Mouse (Mus musculus) hindbrain, embryonic 15.5 days (tissue): ENCODE data around the gene G0s2. TPM values are rescaled to one million over a fixed set of nuclear protein-coding genes. Genes with fewer than 3 reads are reported as not detected.

Source experiments
- ATAC-seq: fragments of 200-750 bp; cut with Nextera tagmentation; 2 replicates; pipeline ENCODE4 v1.8.0; 2017; ENCODE audit warnings: low read depth, moderate number of reproducible peaks, moderate TSS enrichment; ENCODE audit not compliant: low FRiP score
- H3K27ac ChIP-seq: fragments of 300-500 bp; sonication (generic); replicated peaks from 2 replicates; pipeline ENCODE4 v1.5.1; 2015; ENCODE audit warnings: mild to moderate bottlenecking, inconsistent platforms
- H3K27me3 ChIP-seq: fragments of 300-500 bp; sonication (generic); 2 replicates; pipeline ENCODE4 v1.6.1; 2015; ENCODE audit warnings: control low read depth, inconsistent platforms
- H3K36me3 ChIP-seq: fragments of 300-500 bp; sonication (generic); 2 replicates; pipeline ENCODE4 v1.6.1; 2015; ENCODE audit warnings: control low read depth, inconsistent platforms
- H3K4me1 ChIP-seq: fragments of 300-500 bp; sonication (generic); replicated peaks from 2 replicates; pipeline ENCODE4 v1.6.1; 2015; ENCODE audit warnings: control low read depth, inconsistent platforms
- H3K4me2 ChIP-seq: fragments of 300-500 bp; sonication (generic); 2 replicates; pipeline ENCODE4 v1.6.1; 2015; ENCODE audit warnings: moderate library complexity, mild to moderate bottlenecking, inconsistent platforms
- H3K4me3 ChIP-seq: fragments of 300-500 bp; sonication (generic); 2 replicates; pipeline ENCODE4 v1.5.1; 2015; ENCODE audit warnings: mild to moderate bottlenecking, inconsistent platforms
- H3K9ac ChIP-seq: fragments of 300-500 bp; sonication (generic); 2 replicates; pipeline ENCODE4 v1.6.1; 2015; ENCODE audit warnings: inconsistent platforms
- H3K9me3 ChIP-seq: fragments of 300-500 bp; sonication (generic); 2 replicates; pipeline ENCODE4 v1.6.1; 2016; ENCODE audit warnings: control low read depth, inconsistent platforms
- WGBS: fragments of 180-500 bp; shearing (Covaris S2); methylation state at CpG from one replicate; pipeline ENCODE4 v1.1.7; 2015; 5-methylcytosine and 5-hydroxymethylcytosine counted together
- polyA plus RNA-seq: library from polyadenylated mRNA; unstranded; fragments of >200 nt; fragmentation: Nextera tagmentation; extraction: Ambion mirVana; gene quantifications from 2 replicates; pipeline ENCODE4 v1.2.1, GENCODE M21; 2015

Gene G0s2
- polyA plus RNA-seq, 1 experiment from 2014 or later = 8.2 TPM

DNA sequence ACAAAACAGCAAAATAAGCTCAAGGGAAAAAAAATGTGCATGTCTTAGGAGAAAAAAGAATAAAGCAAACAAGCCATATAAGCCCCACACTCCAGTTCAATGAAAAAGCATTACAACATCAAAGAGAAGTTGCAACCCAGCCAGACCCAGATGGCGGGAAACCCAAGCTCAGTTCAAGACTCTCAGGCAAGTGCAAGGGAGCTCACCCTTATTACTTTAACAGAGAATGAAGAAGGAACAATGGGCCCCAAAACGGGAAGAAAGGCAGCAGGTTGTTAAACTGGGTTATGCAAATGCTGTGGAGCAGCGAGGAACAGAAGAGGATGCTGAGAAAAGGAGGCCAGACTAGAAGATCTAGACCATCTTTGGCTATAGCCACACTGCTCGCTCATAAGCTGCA lies 30.2 kb downstream of the G0s2 start:
- H3K9me3 ChIP-seq = no peaks in the 10 kb centered on the region
- 53% methylated on average over 4 of the region's 4 CpGs for WGBS
- no peak overlapping the region for H3K9ac ChIP-seq
- H3K4me1 ChIP-seq = no peaks in the 10 kb centered on the region
- no peak overlapping the region for H3K4me3 ChIP-seq
- ATAC-seq = no peak
- H3K27me3 ChIP-seq = no peaks in the 10 kb centered on the region
- no peak overlapping the region for H3K27ac ChIP-seq
- no peak overlapping the region for H3K4me2 ChIP-seq
- H3K36me3 ChIP-seq = no peaks in the 10 kb centered on the region

DNA sequence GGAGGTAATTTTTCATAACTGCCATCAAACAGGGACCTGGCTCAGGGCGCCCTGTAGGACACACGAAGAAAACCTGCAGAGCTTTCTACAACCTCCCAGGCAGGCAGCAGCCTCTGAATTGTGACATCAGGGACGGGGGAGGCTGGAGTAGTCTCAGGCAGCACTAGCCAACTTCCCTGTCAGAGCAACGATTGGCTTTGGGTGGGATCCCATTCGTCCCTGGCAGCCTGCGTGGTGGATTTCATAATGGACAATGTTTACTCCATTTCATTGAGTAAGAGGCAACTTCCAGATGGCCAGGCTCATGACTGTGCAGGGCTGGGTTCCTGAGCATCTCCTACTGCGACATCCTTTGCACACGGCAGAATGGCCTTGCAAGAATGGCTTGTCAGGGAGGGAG lies 30.8 kb downstream of the G0s2 start:
- Histone ChIP-seq H3K4me2 (no peak overlapping the region), H3K36me3 (no peaks in the 10 kb centered on the region), H3K4me3 (no peak overlapping the region), H3K9me3 (no peaks in the 10 kb centered on the region), H3K4me1 (no peaks in the 10 kb centered on the region), H3K27ac (no peak overlapping the region), H3K27me3 (no peaks in the 10 kb centered on the region), H3K9ac (no peak overlapping the region)
- ATAC-seq = no peak
- whole genome bisulfite sequencing = 75% methylated on average over 8 of the region's 8 CpGs

DNA sequence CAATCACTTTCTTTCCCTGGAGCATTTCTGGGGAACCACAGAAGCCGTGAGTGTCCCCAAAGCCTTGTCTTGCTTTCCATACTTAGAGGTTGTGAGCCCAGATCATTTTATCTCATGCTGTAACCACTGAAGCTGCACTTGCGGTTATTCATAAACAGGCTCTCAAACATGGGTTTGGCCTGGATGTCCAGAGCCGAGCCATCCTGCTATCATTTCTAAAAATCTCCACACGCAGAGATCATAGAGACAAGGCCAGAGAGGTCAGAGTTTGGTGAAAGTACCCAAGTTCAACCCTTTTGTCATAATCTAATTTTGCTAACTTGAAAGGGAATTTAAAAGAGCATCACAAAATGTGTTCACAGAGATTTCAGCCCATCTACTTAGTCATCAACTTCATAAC lies 31.6 kb downstream of the G0s2 start:
- no peaks in the 10 kb centered on the region for H3K9me3 ChIP-seq
- H3K4me2 ChIP-seq = no peak overlapping the region
- H3K27me3 ChIP-seq = no peaks in the 10 kb centered on the region
- 93% methylated on average over 4 of the region's 4 CpGs for WGBS
- no peak overlapping the region for H3K4me3 ChIP-seq
- no peak overlapping the region for H3K27ac ChIP-seq
- no peaks in the 10 kb centered on the region for H3K36me3 ChIP-seq
- no peaks in the 10 kb centered on the region for H3K4me1 ChIP-seq
- no peak overlapping the region for H3K9ac ChIP-seq
- ATAC-seq = no peak

DNA sequence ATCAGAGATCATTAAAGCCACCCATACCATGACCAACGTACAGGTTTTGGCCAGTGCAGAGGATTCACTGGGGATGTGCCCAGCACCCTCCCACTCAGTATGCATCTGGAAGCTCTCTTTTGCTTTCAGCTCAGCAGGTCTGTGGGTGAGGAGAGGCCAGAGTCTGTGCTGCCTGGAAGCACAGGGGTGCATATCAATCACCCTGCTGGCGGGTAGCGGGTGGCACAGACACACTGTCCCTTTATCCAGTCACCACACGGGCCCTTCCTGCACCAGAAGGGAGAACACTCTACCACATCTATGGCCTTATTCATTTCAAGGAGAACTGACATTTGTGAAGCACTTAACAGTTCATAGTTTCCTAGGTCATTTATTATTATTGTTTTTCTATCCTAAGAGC lies 34.6 kb downstream of the G0s2 start:
- no peak overlapping the region for H3K4me2 ChIP-seq
- WGBS = 34% methylated on average over 4 of the region's 4 CpGs
- ATAC-seq = no peak

GRCm38 (mm10) chr1:193234930-193235329 lies 38.1 kb downstream of the G0s2 start:
- Histone ChIP-seq H3K27me3 (no peaks in the 10 kb centered on the region), H3K4me3 (no peak overlapping the region), H3K36me3 (no peaks in the 10 kb centered on the region), H3K4me1 (no peaks in the 10 kb centered on the region), H3K9ac (no peak overlapping the region), H3K9me3 (no peaks in the 10 kb centered on the region), H3K4me2 (no peak overlapping the region), H3K27ac (no peak overlapping the region)
- no peak for ATAC-seq
- 92% methylated on average over 7 of the region's 7 CpGs for WGBS

More for the DNA sequence above, 34.6 kb downstream of the G0s2 start:
- Histone ChIP-seq H3K4me1 (no peaks in the 10 kb centered on the region), H3K9ac (no peak overlapping the region), H3K27me3 (no peaks in the 10 kb centered on the region), H3K4me3 (no peak overlapping the region), H3K36me3 (no peaks in the 10 kb centered on the region), H3K9me3 (no peaks in the 10 kb centered on the region), H3K27ac (no peak overlapping the region)

GRCm38 (mm10) chr1:193234130-193234645 lies 38.8 kb downstream of the G0s2 start:
- Histone ChIP-seq H3K9ac (no peak overlapping the region), H3K27me3 (no peaks in the 10 kb centered on the region), H3K27ac (no peak overlapping the region), H3K4me3 (no peak overlapping the region), H3K36me3 (no peaks in the 10 kb centered on the region), H3K4me2 (no peak overlapping the region), H3K4me1 (no peaks in the 10 kb centered on the region), H3K9me3 (no peaks in the 10 kb centered on the region)
- WGBS = 95% methylated on average over 2 of the region's 2 CpGs
- ATAC-seq = no peak

- H3K27ac ChIP-seq = no peak overlapping the region
- no peak overlapping the region for H3K4me2 ChIP-seq
- H3K36me3 ChIP-seq = no peaks in the 10 kb centered on the region
- no peak overlapping the region for H3K9ac ChIP-seq
- no peak overlapping the region for H3K4me3 ChIP-seq
- H3K9me3 ChIP-seq = no peaks in the 10 kb centered on the region
- ATAC-seq = no peak
- no peaks in the 10 kb centered on the region for H3K27me3 ChIP-seq
- no peaks in the 10 kb centered on the region for H3K4me1 ChIP-seq
- 90% methylated on average over 2 of the region's 2 CpGs for WGBS
Measured at GRCm38 (mm10) chr1:193232732-193233131, 40.3 kb downstream of the G0s2 start.

DNA sequence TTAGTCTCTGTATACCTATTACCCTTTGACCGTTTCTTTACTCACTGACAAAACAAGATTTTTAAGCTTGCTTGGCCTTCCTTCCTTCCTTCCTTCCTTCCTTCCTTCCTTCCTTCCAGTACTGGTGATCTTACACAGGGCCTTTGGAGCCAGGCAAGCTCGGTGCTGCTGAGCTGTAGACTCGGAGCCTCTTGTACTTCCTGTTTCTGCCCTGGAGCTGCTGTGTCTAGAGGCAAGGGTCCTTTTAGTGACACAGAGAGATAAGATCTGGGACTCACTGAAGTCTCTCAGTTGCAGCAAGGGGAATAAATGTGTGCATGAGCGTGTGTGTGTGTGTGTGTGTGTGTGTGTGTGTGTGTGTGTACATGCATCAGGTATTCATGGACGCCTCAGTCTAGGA lies 42.1 kb downstream of the G0s2 start:
- WGBS = 85% methylated on average over 5 of the region's 5 CpGs

GRCm38 (mm10) chr1:193230531-193230930 lies 42.5 kb downstream of the G0s2 start:
- Histone ChIP-seq H3K9me3 (no peaks in the 10 kb centered on the region), H3K36me3 (no peaks in the 10 kb centered on the region), H3K27me3 (no peaks in the 10 kb centered on the region), H3K27ac (no peak overlapping the region), H3K4me3 (no peak overlapping the region), H3K4me1 (no peaks in the 10 kb centered on the region), H3K9ac (no peak overlapping the region), H3K4me2 (no peak overlapping the region)
- 75% methylated on average over 3 of the region's 3 CpGs for WGBS
- ATAC-seq = no peak

More for the DNA sequence above, 42.1 kb downstream of the G0s2 start:
- Histone ChIP-seq H3K36me3 (no peaks in the 10 kb centered on the region), H3K27ac (no peak overlapping the region), H3K4me1 (no peaks in the 10 kb centered on the region), H3K9me3 (no peaks in the 10 kb centered on the region), H3K27me3 (no peaks in the 10 kb centered on the region), H3K9ac (no peak overlapping the region), H3K4me2 (no peak overlapping the region), H3K4me3 (no peak overlapping the region)
- no peak for ATAC-seq

GRCm38 (mm10) chr1:193229570-193229969 lies 43.4 kb downstream of the G0s2 start:
- no peak for ATAC-seq

GRCm38 (mm10) chr1:193227537-193227936 lies 45.5 kb downstream of the G0s2 start:
- Histone ChIP-seq H3K4me2 (no peak overlapping the region), H3K4me3 (no peak overlapping the region), H3K36me3 (no peaks in the 10 kb centered on the region), H3K4me1 (no peaks in the 10 kb centered on the region), H3K27me3 (no peaks in the 10 kb centered on the region), H3K9ac (no peak overlapping the region), H3K9me3 (no peaks in the 10 kb centered on the region), H3K27ac (no peak overlapping the region)
- WGBS = 84% methylated on average over 4 of the region's 4 CpGs
- no peak for ATAC-seq

More at GRCm38 (mm10) chr1:193229570-193229969, 43.4 kb downstream of the G0s2 start:
- 94% methylated on average over 5 of the region's 5 CpGs for WGBS
- Histone ChIP-seq H3K27me3 (no peaks in the 10 kb centered on the region), H3K36me3 (no peaks in the 10 kb centered on the region), H3K4me2 (no peak overlapping the region), H3K4me1 (no peaks in the 10 kb centered on the region), H3K9me3 (no peaks in the 10 kb centered on the region), H3K9ac (no peak overlapping the region), H3K4me3 (no peak overlapping the region), H3K27ac (no peak overlapping the region)

DNA sequence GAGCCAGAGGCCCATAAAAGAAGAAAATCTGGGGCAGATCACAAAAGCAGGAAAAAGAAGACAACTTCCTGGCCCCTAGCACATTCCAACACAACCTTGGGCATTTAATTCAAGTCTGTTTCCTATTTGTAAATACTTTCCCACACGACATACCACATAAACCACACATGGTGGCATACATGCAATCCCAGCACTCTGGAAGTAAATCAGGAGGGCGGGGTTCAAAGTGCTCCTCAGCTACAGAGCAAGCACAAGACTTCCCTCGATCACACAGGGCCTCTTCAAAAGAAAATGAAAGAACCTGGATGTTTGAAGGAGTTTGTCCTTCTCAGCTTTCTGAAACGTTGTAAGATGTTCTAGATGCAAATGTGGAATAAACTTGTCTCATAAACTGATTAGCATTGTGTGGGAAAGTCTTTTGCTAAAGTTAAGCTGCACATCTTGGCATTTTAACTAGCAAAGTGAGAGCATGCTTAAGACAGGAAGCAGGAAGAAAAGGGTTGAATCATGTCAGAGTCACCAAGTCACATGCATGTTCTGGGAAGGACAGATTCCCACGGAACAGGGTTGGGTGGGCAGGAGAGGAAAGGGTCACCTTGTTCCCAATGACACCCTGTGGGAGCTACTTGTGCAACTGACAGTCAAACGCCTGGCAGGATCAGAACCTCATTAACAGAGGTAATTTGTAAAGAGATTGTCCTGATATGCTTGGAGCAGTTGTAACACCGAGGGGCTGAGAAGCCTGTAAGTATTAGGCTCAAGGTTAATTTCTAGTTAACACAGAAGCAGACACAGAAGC lies 46.1 kb downstream of the G0s2 start:
- Histone ChIP-seq H3K4me2 (no peak overlapping the region), H3K27me3 (no peaks in the 10 kb centered on the region), H3K9ac (no peak overlapping the region), H3K36me3 (no peaks in the 10 kb centered on the region), H3K9me3 (no peaks in the 10 kb centered on the region), H3K4me1 (no peaks in the 10 kb centered on the region), H3K27ac (no peak overlapping the region), H3K4me3 (no peak overlapping the region)
- 60% methylated on average over 7 of the region's 7 CpGs for WGBS
- no peak for ATAC-seq

- Histone ChIP-seq H3K4me3 (no peak overlapping the region), H3K4me1 (no peaks in the 10 kb centered on the region), H3K4me2 (no peak overlapping the region), H3K9me3 (no peaks in the 10 kb centered on the region), H3K27ac (no peak overlapping the region), H3K9ac (no peak overlapping the region), H3K36me3 (no peaks in the 10 kb centered on the region), H3K27me3 (no peaks in the 10 kb centered on the region)
- WGBS = 93% methylated on average over 4 of the region's 4 CpGs
- no peak for ATAC-seq
Measured at GRCm38 (mm10) chr1:193226114-193226513, 46.9 kb downstream of the G0s2 start.
